Mouse (Mus musculus) hindbrain, embryonic 15.5 days (tissue): ENCODE results near the gene Clec12b. TPM values are rescaled to one million over a fixed set of nuclear protein-coding genes. Genes with fewer than 3 reads are reported as not detected.

Experiments used
- ATAC-seq: fragments of 200-750 bp; cut with Nextera tagmentation; 2 replicates; pipeline ENCODE4 v1.8.0; 2017; ENCODE audit warnings: low read depth, moderate number of reproducible peaks, moderate TSS enrichment; ENCODE audit not compliant: low FRiP score
- H3K27ac ChIP-seq: fragments of 300-500 bp; sonication (generic); replicated peaks from 2 replicates; pipeline ENCODE4 v1.5.1; 2015; ENCODE audit warnings: mild to moderate bottlenecking, inconsistent platforms
- H3K27me3 ChIP-seq: fragments of 300-500 bp; sonication (generic); 2 replicates; pipeline ENCODE4 v1.6.1; 2015; ENCODE audit warnings: control low read depth, inconsistent platforms
- H3K36me3 ChIP-seq: fragments of 300-500 bp; sonication (generic); 2 replicates; pipeline ENCODE4 v1.6.1; 2015; ENCODE audit warnings: control low read depth, inconsistent platforms
- H3K4me1 ChIP-seq: fragments of 300-500 bp; sonication (generic); replicated peaks from 2 replicates; pipeline ENCODE4 v1.6.1; 2015; ENCODE audit warnings: control low read depth, inconsistent platforms
- H3K4me2 ChIP-seq: fragments of 300-500 bp; sonication (generic); 2 replicates; pipeline ENCODE4 v1.6.1; 2015; ENCODE audit warnings: moderate library complexity, mild to moderate bottlenecking, inconsistent platforms
- H3K4me3 ChIP-seq: fragments of 300-500 bp; sonication (generic); 2 replicates; pipeline ENCODE4 v1.5.1; 2015; ENCODE audit warnings: mild to moderate bottlenecking, inconsistent platforms
- H3K9ac ChIP-seq: fragments of 300-500 bp; sonication (generic); 2 replicates; pipeline ENCODE4 v1.6.1; 2015; ENCODE audit warnings: inconsistent platforms
- H3K9me3 ChIP-seq: fragments of 300-500 bp; sonication (generic); 2 replicates; pipeline ENCODE4 v1.6.1; 2016; ENCODE audit warnings: control low read depth, inconsistent platforms
- WGBS: fragments of 180-500 bp; shearing (Covaris S2); methylation state at CpG from one replicate; pipeline ENCODE4 v1.1.7; 2015; 5-methylcytosine and 5-hydroxymethylcytosine counted together
- polyA plus RNA-seq: library from polyadenylated mRNA; unstranded; fragments of >200 nt; fragmentation: Nextera tagmentation; extraction: Ambion mirVana; gene quantifications from 2 replicates; pipeline ENCODE4 v1.2.1, GENCODE M21; 2015

Gene Clec12b
- polyA plus RNA-seq: 0.26 and 0.71 TPM in 2 replicates

DNA sequence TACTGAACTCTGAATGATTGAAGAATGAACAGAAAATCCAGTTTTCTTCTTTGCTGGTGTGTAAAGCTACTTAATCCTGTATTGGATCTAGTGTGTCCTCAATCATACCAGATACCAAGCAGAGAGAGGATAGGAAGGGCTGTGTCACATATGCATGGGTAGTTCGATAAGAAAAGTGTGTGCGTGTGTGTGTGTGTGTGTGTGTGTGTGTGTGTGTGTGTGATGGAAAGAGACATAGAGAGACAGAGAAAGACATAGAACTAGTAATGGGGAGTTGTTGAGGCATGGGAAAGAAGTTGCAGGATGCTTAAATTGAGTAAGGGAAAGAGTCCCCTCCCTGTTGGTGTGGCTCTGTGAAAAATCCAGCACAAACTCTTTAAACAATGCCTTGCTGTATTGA, at the start of gene Clec12b:
TSS of gene Clec12b (minus strand) at position 101 of the 400 bp plus-strand sequence.
- 52% methylated on average over 2 of the region's 2 CpGs for WGBS

DNA sequence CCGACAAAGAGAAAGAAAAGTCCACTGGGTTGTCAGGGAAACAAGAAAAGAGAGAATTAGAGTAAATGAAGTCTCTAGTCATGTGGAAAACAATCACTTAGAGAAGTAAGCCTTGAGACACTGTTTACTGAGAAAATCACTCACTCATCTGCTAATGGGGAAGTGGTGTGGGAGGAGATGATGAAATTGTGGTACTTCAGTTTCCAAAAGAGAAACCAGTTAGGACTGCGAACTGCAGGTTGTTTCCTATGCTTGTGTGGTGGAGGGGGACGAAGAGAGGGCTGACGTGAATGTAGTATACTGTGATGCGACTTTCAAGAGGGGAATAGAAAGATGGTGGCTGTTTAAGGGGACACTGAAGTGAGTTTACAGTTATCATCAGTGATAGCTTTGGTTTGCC, 48.6 kb upstream of the Clec12b start:
- no peaks in the 10 kb centered on the region for H3K4me1 ChIP-seq
- no peaks in the 10 kb centered on the region for H3K36me3 ChIP-seq
- no peaks in the 10 kb centered on the region for H3K27me3 ChIP-seq
- ATAC-seq: no peak
- no peak overlapping the region for H3K27ac ChIP-seq
- H3K9me3 ChIP-seq: no peaks in the 10 kb centered on the region
- H3K4me2 ChIP-seq: no peak overlapping the region
- H3K4me3 ChIP-seq: no peak overlapping the region
- H3K9ac ChIP-seq: no peak overlapping the region
- 59% methylated on average over 5 of the region's 5 CpGs for WGBS

More for the DNA sequence above, at the start of gene Clec12b:
- Histone ChIP-seq H3K9ac (no peak within 1 kb of the TSS), H3K9me3 (no peaks in the 10 kb centered on the region), H3K27ac (no peak within 1 kb of the TSS), H3K4me1 (no peaks in the 10 kb centered on the region), H3K4me3 (no peak within 1 kb of the TSS), H3K36me3 (no peaks in the 10 kb centered on the region), H3K27me3 (no peaks in the 10 kb centered on the region), H3K4me2 (no peak within 1 kb of the TSS)
- ATAC-seq: no peak

GRCm38 (mm10) chr6:129427281-129427680, 41.6 kb upstream of the Clec12b start:
- H3K36me3 ChIP-seq: no peaks in the 10 kb centered on the region

GRCm38 (mm10) chr6:129425812-129426211, 40.1 kb upstream of the Clec12b start:
- no peaks in the 10 kb centered on the region for H3K36me3 ChIP-seq
- no peak overlapping the region for H3K4me2 ChIP-seq
- H3K27ac ChIP-seq: no peak overlapping the region
- no peaks in the 10 kb centered on the region for H3K9me3 ChIP-seq
- H3K4me1 ChIP-seq: peaks cover 9% of the 10 kb centered on the region; the same call in 1 of the 2 replicates
- no peaks in the 10 kb centered on the region for H3K27me3 ChIP-seq
- no peak overlapping the region for H3K9ac ChIP-seq
- no peak for ATAC-seq
- no peak overlapping the region for H3K4me3 ChIP-seq
- WGBS: 45% methylated on average over 5 of the region's 5 CpGs

More at GRCm38 (mm10) chr6:129427281-129427680, 41.6 kb upstream of the Clec12b start:
- 84% methylated on average over 4 of the region's 4 CpGs for WGBS
- ATAC-seq: no peak
- no peak overlapping the region for H3K27ac ChIP-seq
- no peaks in the 10 kb centered on the region for H3K9me3 ChIP-seq
- H3K4me3 ChIP-seq: no peak overlapping the region
- no peak overlapping the region for H3K9ac ChIP-seq
- peaks cover 9% of the 10 kb centered on the region; the same call in 1 of the 2 replicates for H3K4me1 ChIP-seq
- H3K27me3 ChIP-seq: no peaks in the 10 kb centered on the region
- no peak overlapping the region for H3K4me2 ChIP-seq

DNA sequence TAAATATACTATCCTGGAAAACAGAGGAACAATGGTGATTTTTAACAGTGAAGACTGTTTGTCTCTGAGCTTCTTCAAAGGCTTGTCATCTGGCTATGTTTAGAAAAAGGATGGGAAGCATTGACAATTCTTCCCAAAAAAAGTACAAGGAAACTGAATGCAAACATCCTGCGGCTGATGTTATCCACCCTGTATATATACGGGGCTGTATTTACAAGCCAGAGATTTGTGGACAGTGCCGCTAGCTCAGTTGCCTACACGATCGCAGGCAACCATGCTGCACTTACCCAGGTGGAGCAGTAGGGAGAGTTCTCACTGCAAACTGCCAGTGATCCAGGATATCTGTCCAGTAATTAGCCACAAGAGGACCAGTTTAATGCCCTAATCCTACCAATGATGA, 39.5 kb upstream of the Clec12b start:
- Histone ChIP-seq H3K4me2 (no peak overlapping the region), H3K36me3 (no peaks in the 10 kb centered on the region), H3K4me1 (peaks cover 9% of the 10 kb centered on the region; the same call in 1 of the 2 replicates), H3K4me3 (no peak overlapping the region), H3K9me3 (no peaks in the 10 kb centered on the region), H3K9ac (no peak overlapping the region), H3K27me3 (no peaks in the 10 kb centered on the region), H3K27ac (peak overlapping the region; percentile 55; the same call in 1 of the 2 replicates)
- no peak for ATAC-seq
- 74% methylated on average over 5 of the region's 5 CpGs for WGBS

DNA sequence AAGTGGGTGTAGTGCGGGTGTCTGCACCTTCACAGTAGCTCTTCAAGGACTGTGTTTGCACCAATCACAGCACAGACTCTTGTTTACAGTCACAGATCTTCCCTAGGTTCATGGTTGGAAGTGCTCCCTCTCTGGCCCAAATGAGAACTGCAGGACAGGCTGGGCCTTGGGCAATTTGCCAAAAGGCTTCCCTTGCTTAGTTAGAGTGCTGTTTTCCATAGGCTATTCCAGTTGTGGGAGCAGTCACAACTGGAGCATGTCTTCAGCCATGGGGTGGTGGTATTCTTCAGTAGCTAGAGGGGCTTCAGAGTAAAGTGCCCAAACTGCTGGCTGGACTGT, 38.0 kb upstream of the Clec12b start:
- H3K4me2 ChIP-seq: no peak overlapping the region
- H3K4me3 ChIP-seq: no peak overlapping the region
- 22% methylated on average over 1 of the region's 1 CpGs for WGBS

GRCm38 (mm10) chr6:129423040-129423733, 37.5 kb upstream of the Clec12b start:
- Histone ChIP-seq H3K9ac (no peak overlapping the region), H3K9me3 (no peaks in the 10 kb centered on the region), H3K4me2 (no peak overlapping the region), H3K4me1 (peaks cover 9% of the 10 kb centered on the region; the same call in 1 of the 2 replicates), H3K27me3 (no peaks in the 10 kb centered on the region), H3K27ac (peak overlapping the region; percentile 34), H3K4me3 (no peak overlapping the region), H3K36me3 (no peaks in the 10 kb centered on the region)
- WGBS: 62% methylated on average over 4 of the region's 4 CpGs
- ATAC-seq: peak; percentile 66; the same call in 1 of the 2 replicates

More for the DNA sequence above, 38.0 kb upstream of the Clec12b start:
- peak overlapping the region; percentile 34; the same call in 1 of the 2 replicates for H3K27ac ChIP-seq
- H3K9me3 ChIP-seq: no peaks in the 10 kb centered on the region
- H3K36me3 ChIP-seq: no peaks in the 10 kb centered on the region
- peak; percentile 84; the same call in 1 of the 2 replicates for ATAC-seq
- no peak overlapping the region for H3K9ac ChIP-seq
- no peaks in the 10 kb centered on the region for H3K27me3 ChIP-seq
- peaks cover 9% of the 10 kb centered on the region; the same call in 1 of the 2 replicates for H3K4me1 ChIP-seq

- Histone ChIP-seq H3K4me2 (no peak overlapping the region), H3K4me1 (peaks cover 9% of the 10 kb centered on the region; the same call in 1 of the 2 replicates), H3K4me3 (no peak overlapping the region), H3K36me3 (no peaks in the 10 kb centered on the region), H3K9me3 (no peaks in the 10 kb centered on the region), H3K27ac (no peak overlapping the region), H3K9ac (no peak overlapping the region), H3K27me3 (no peaks in the 10 kb centered on the region)
- ATAC-seq: no peak
- WGBS: 88% methylated on average over 3 of the region's 3 CpGs
Observed at GRCm38 (mm10) chr6:129422311-129422710, 36.6 kb upstream of the Clec12b start.

GRCm38 (mm10) chr6:129414177-129414576, 28.5 kb upstream of the Clec12b start:
- no peak overlapping the region for H3K27ac ChIP-seq
- H3K4me3 ChIP-seq: no peak overlapping the region
- no peak overlapping the region for H3K4me2 ChIP-seq
- no peak overlapping the region for H3K9ac ChIP-seq
- WGBS: 90% methylated on average over 1 of the region's 1 CpGs
- H3K9me3 ChIP-seq: no peaks in the 10 kb centered on the region
- no peaks in the 10 kb centered on the region for H3K27me3 ChIP-seq
- ATAC-seq: peak; percentile 51; the same call in 1 of the 2 replicates
- no peaks in the 10 kb centered on the region for H3K4me1 ChIP-seq
- no peaks in the 10 kb centered on the region for H3K36me3 ChIP-seq

DNA sequence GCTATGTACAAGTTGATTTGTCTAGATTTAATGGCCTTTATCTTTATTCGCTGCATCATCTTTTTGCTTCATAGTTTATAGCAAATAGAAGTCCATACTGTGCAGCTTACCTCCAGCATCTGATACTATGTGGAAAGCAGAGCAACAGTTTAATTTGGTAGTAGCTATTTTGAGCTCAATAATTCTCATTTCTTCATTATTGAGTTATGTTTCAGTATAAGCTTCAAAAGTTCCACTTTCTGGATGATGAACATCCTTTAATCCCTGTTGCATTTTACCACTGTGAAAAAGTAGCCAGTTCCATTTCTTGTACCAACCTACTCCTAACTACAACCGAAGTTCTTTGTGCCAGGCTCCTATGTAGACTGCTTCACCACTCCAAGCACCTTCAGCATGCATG, 22.9 kb upstream of the Clec12b start, which contains the start of gene Clec9a:
TSS of gene Clec9a (plus strand) at position 301 of the 400 bp plus-strand sequence.
- Histone ChIP-seq H3K27me3 (no peaks in the 10 kb centered on the region), H3K4me2 (no peak within 1 kb of the TSS), H3K9me3 (no peaks in the 10 kb centered on the region), H3K4me1 (no peaks in the 10 kb centered on the region), H3K36me3 (no peaks in the 10 kb centered on the region), H3K9ac (no peak within 1 kb of the TSS), H3K4me3 (no peak within 1 kb of the TSS), H3K27ac (no peak within 1 kb of the TSS)
- no peak for ATAC-seq
- 88% methylated on average over 2 of the region's 2 CpGs for WGBS

DNA sequence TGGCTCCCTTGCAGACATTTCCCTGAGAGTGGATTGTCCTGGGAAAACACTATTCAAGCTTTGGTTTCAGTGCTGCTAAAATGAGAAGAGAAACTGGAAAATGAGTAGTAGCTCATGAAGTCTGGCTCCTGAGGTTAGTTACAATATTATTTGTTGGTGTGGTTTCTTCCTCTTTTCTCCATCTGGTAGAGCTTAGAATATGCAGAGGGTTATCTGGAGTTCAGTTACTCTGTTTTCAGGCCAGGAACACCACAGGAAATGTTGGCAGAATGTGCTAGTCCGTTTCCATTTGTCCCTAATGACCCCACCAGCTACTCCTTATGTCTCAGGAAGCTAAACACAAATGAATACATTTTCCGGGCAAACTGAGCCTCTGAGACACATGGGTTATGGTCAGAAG, 21.6 kb upstream of the Clec12b start:
- WGBS: 55% methylated on average over 2 of the region's 2 CpGs
- H3K4me3 ChIP-seq: no peak overlapping the region

DNA sequence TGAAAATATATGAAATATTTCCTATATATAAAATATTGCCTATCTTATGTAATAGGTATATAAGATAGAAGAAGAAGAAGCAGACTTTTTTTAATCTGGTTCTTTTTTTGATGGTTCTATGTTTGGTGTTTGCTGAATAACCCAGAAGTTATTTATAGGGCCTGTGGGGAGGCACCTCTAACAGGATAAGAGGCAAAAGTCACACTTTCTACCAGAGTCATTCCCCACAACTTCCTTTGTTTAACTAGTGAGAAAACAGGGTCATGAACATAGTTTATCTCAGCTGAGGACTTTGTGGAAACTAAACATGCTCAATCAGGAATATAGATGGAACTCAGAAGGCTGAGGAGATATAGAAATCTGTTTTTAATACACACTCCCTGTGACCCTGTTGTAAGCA, 20.3 kb upstream of the Clec12b start:
- no peak for ATAC-seq
- Histone ChIP-seq H3K27ac (no peak overlapping the region), H3K9me3 (no peaks in the 10 kb centered on the region), H3K9ac (no peak overlapping the region), H3K4me2 (no peak overlapping the region), H3K36me3 (no peaks in the 10 kb centered on the region), H3K4me1 (no peaks in the 10 kb centered on the region), H3K27me3 (no peaks in the 10 kb centered on the region), H3K4me3 (no peak overlapping the region)

More for the DNA sequence above, 21.6 kb upstream of the Clec12b start:
- Histone ChIP-seq H3K36me3 (no peaks in the 10 kb centered on the region), H3K27me3 (no peaks in the 10 kb centered on the region), H3K27ac (no peak overlapping the region), H3K9ac (no peak overlapping the region), H3K4me1 (no peaks in the 10 kb centered on the region), H3K9me3 (no peaks in the 10 kb centered on the region), H3K4me2 (no peak overlapping the region)
- no peak for ATAC-seq
